Mouse (Mus musculus): ENCODE measurements around the gene Nkx1-1.

- TF ChIP-seq POLR2A (IDR thresholded peaks at IDR 0.05; ENCODE audit: control insufficient read depth, low read depth, low read length) (no peak), CTCF (IDR thresholded peaks at IDR 0.05; ENCODE audit: control insufficient read depth, insufficient read depth, insufficient replicate concordance, low read depth, low read length) (no peak)
Measured at GRCm38 (mm10) chr5:33480582-33481317, 47.0 kb upstream of the Nkx1-1 start.

All from testis, adult 2 months (tissue).